Mouse (Mus musculus) adrenal gland, adult 8-10 months (tissue): Measurements from ENCODE around the gene Ddx18. TPM values are rescaled to one million over a fixed set of nuclear protein-coding genes. Genes with fewer than 3 reads are reported as not detected.

Experiments
- DNase-seq: peaks from one replicate; pipeline ENCODE4 v3.0.0; 2022
- total RNA-seq, 4 experiments: library from RNA; stranded (reverse); gene quantifications; 2 replicates each; pipeline ENCODE4 v1.2.4; 2022

Ddx18 gene
- total RNA-seq, 4 experiments from 2014 or later, result 43.5 to 51.2 (median 47.0) TPM

DNA sequence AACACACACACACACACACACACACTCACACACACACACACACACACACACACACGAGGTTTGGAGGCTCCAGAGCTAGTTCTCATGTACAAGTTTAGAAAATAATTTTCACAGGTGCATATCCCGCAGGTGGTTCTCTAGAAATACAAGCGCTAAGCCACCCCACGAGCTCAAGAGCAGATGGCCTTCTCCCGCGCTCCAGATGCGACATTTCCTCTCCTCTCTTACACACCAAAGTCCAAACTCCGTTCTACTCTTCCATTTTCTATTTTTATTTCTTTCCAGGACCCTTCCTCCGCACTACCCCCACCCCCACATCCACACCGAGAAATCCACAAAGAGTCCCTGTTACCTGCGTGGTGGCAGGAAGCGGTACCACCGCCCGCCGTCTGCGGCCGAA is 40.7 kb downstream of the Ddx18 start:
- DNase-seq, result no peak

DNA sequence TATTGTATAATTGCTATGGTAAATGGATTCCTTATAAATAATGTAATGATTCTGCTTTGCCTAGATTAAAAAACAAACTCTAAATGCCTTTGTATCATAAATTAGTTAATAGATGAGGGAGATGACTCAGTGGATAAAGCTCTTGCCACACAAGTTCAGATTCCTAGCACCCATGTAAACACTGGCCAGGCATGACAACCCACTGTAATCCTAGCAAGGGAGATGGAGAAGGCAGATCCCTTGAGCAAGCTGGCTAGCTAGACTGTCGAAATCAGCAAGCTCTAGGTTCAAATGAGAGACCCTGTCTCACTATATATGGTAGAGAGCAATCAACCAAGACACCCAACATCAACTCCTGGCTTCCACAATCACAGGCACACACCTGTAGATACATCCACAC is 49.2 kb downstream of the Ddx18 start:
- DNase-seq, result no peak

- no peak for DNase-seq
Observed at GRCm38 (mm10) chr1:121511966-121512365, 55.8 kb downstream of the Ddx18 start.

GRCm38 (mm10) chr1:121511186-121511585 is 56.6 kb downstream of the Ddx18 start:
- no peak for DNase-seq

DNA sequence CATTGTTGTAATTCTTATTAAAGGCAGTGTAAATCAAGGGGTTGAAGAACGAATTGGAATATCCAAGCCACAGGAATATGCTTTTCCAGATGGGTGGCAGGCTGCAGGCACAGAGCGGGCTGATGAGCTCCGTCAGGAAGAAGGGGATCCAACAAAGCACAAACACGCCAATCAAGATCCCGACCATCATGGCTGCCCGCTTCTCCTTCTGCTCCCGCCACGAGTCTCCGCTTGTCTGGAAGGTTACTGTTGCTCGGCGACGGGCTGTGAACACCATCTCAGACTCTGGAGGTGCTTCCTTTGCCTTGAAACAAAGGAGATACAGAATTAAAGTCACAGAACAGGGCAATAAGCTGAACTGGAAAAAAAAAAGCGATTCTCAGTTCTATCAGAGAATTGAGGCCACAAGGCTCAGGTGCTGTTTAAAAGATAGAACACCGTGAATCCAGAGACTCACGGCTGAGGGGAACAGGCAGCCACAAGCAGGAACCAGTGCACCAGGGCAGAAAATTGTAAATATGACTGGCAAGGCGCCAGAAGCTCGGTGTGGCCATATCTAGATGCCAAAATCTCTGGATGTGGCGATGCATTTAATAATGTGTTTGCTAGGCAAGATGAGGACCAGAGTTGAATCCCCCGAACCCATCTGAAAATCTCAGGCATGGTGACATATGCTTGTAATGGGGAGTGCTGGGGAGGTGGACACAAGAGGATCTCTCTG is 57.2 kb downstream of the Ddx18 start:
- no peak for DNase-seq

DNA sequence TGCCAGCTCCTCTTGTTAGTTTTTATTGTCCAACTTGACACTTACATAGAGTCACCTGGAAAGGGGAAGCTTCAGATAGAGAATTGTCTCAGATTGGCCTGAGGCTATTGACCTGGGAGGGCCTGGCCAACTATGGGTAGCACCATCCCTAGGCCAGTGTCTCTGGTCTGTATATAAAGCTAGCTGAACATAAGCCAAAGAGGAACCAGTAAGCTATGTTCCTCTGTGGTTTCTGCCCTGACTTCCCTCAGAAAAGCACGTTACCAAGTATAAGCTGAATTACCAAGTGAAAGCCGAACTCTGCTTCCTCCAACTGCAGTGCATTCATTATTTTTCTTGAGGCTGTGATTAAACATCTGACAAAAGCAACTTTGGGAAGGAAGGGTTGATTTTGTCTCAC is 59.1 kb downstream of the Ddx18 start:
- DNase-seq, result no peak

Other genes starting within 250 kb of the Ddx18 start
- 10 to 100 TPM; 51.3 to 66.0 (median 56.9) TPM for gene Insig2, start 235.4 kb downstream of the Ddx18 start, total RNA-seq
- gene Ccdc93, start 136.9 kb downstream of the Ddx18 start, total RNA-seq, result 10 to 100 TPM; 24.2 to 38.3 (median 30.3) TPM
- not detected for gene Htr5b, start 39.5 kb downstream of the Ddx18 start, total RNA-seq